Mouse (Mus musculus) C2C12 (cell line): ENCODE results near the gene Bud31. TPM values are rescaled to one million over a fixed set of nuclear protein-coding genes. Genes with fewer than 3 reads are reported as not detected.

ENCODE experiments used
- H3K27me3 ChIP-seq: one replicate; pipeline ENCODE4 v1.6.1; 2011; ENCODE audit not compliant: control insufficient read depth, insufficient read depth, insufficient read length
- H3K36me3 ChIP-seq: one replicate; pipeline ENCODE4 v1.6.1; 2011; ENCODE audit not compliant: control insufficient read depth, insufficient read depth
- H3K4me3 ChIP-seq: one replicate; pipeline ENCODE4 v1.5.1; 2011; ENCODE audit warnings: mild to moderate bottlenecking, control low read depth; ENCODE audit not compliant: poor library complexity, insufficient read depth, severe bottlenecking
- H3K79me2 ChIP-seq: one replicate; pipeline ENCODE4 v1.6.1; 2011; ENCODE audit not compliant: control insufficient read depth, insufficient read depth
- H3K79me3 ChIP-seq: one replicate; pipeline ENCODE4 v1.6.1; 2011; ENCODE audit warnings: low read depth, control low read depth
- H3ac ChIP-seq: one replicate; pipeline ENCODE3; 2011; ENCODE audit warnings: low read depth; ENCODE audit not compliant: control insufficient read depth, insufficient read length
- CEBPB ChIP-seq: IDR thresholded peaks from one replicate; pipeline ENCODE4 v1.6.1; 2011; ENCODE audit warnings: low read depth, mild to moderate bottlenecking, control low read depth, moderate library complexity
- CTCF ChIP-seq: IDR thresholded peaks from one replicate; pipeline ENCODE4 v1.5.1; 2011; ENCODE audit not compliant: control insufficient read depth, insufficient read depth, insufficient read length
- FOSL1 ChIP-seq: IDR thresholded peaks from one replicate; pipeline ENCODE4 v1.8.0; 2011; ENCODE audit warnings: mild to moderate bottlenecking, low read length; ENCODE audit not compliant: poor library complexity, insufficient read depth, severe bottlenecking
- MAX ChIP-seq: IDR thresholded peaks from one replicate; pipeline ENCODE4 v1.6.1; 2011; ENCODE audit warnings: mild to moderate bottlenecking, control low read depth
- MYOD1 ChIP-seq: IDR thresholded peaks from one replicate; pipeline ENCODE4 v1.6.1; 2011; ENCODE audit warnings: low read depth; ENCODE audit not compliant: control insufficient read depth, insufficient read length
- MYOG ChIP-seq: IDR thresholded peaks from one replicate; pipeline ENCODE4 v1.6.1; 2011; ENCODE audit not compliant: control insufficient read depth, insufficient read length; ENCODE audit errors: extremely low read depth
- USF1 ChIP-seq: IDR thresholded peaks from one replicate; pipeline ENCODE4 v1.6.1; 2011; ENCODE audit warnings: low read depth, mild to moderate bottlenecking, control low read depth, moderate library complexity
- polyA plus RNA-seq: library from polyadenylated mRNA; unstranded; fragments of >200 nt; fragmentation: generic; extraction: Trizol; gene quantifications from one replicate; pipeline ENCODE4 v1.2.1, GENCODE M21; 2012; ENCODE audit warnings: missing spikeins

The Bud31 gene
- polyA plus RNA-seq, 1 experiment: 175 TPM

DNA sequence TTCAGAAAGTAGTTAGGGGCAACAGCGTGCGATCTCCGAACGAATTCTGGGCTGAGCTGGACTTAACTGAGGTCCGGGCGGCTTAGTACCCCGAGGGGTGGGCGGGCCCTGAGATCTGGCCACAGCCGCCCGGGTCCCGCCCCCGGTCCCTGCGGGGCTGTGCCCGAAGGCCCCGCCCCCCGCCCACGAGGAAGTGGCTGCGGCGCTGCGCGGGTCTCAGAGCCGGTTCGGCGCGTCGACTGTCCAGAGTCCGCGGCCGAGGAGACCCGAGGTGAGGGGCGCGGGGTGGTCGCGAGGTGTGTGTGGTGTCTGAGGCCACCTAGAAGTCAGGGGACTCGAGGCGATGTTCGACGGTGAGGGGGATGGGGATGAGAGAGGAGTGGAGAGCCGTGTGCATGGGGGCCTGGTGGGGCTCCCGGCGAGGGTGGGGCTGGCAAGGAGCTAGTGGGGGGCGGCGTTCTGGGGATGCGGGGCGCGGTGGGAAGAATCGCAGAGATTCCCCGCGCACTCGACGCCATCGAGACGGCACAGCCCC, 26.0 kb upstream of the Bud31 start, which contains the start of gene Arpc1b:
TSS of gene Arpc1b (plus strand) at position 145 of the 535 bp plus-strand sequence.
- Histone ChIP-seq H3K4me3 (peak within 1 kb of the TSS; percentile 63), H3K79me3 (peaks cover 41% of the 10 kb centered on the region), H3K27me3 (no peaks in the 10 kb centered on the region), H3ac (peak within 1 kb of the TSS; percentile 92), H3K79me2 (peaks cover 52% of the 10 kb centered on the region), H3K36me3 (peaks cover 29% of the 10 kb centered on the region)
- TF ChIP-seq FOSL1 (no peak), MYOG (no peak), MAX (no peak), USF1 (no peak), CEBPB (no peak), MYOD1 (no peak), CTCF (no peak)

DNA sequence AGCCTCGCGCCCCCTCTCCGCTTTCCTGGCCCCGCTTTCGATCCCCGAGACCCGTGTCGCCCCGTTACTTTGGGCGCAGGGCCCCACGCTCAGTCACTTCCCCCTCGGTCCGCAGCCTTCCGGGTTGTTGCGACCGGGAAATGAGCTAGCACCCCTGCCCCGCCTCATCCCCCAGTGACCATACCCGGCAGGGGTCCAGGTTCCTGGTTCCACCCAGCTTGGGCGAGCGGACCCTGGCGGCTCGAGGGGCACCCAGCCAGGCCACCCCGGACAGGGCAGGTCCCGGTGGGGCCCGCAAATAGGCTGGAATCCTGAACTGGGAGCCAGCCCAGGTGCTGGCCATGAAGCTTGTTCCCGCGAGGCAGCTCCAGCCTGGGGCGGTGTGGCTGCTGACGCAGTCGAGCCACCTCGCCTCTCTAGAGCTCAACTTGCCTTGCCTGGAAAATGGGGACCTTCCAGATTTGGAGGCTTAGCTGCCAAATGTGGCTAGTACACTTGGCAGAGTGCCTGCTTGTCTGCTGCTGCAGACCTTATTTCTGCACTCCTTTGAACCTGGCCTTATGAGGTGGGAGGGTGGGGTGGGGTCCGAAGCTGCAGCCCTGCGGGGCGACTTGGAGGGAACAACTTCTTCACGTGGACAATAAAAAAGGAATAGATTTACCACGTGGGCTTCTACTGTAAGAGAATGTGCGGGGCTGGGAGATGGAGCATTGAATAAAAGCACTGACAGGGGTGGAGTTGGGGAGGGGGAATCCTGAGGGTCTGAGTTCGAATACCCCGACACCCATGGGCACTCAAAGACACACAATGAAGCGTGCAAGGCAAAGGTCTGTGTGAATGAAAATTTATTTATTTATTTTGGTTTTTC, 25.3 kb upstream of the Bud31 start:
- Histone ChIP-seq H3K79me3 (peaks cover 48% of the 10 kb centered on the region), H3K27me3 (no peaks in the 10 kb centered on the region), H3K4me3 (peak overlapping the region; percentile 63), H3ac (peak overlapping the region; percentile 92), H3K36me3 (peaks cover 28% of the 10 kb centered on the region), H3K79me2 (peaks cover 59% of the 10 kb centered on the region)
- TF ChIP-seq CTCF (no peak), MAX (no peak), FOSL1 (no peak), MYOD1 (no peak), MYOG (no peak)

DNA sequence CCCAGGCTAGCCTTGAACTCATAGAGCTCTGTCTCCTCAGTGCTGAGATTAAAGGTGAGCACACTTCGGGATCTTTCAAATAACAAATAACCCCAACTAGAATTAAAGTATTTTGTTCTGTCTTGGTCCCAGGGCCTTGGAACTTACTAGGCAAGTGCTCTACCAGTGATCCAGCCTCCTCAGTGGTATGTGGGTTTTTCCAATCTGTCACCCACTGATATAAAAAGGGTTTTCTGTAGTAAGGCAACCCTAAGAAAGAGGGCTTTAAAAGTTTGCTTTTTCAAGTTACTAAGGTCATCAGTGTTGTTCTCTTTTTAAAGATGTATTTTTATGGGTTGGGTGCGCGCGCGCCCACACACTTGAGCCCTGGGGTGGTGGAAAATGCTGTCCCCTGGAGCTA, 24.4 kb upstream of the Bud31 start:
- Histone ChIP-seq H3K4me3 (peak overlapping the region; percentile 63), H3K27me3 (no peaks in the 10 kb centered on the region), H3K79me2 (peaks cover 68% of the 10 kb centered on the region), H3K36me3 (peaks cover 30% of the 10 kb centered on the region), H3K79me3 (peaks cover 57% of the 10 kb centered on the region), H3ac (no peak overlapping the region)
- TF ChIP-seq FOSL1 (no peak), CTCF (no peak), MAX (no peak), MYOD1 (no peak), CEBPB (no peak), MYOG (no peak), USF1 (no peak)

DNA sequence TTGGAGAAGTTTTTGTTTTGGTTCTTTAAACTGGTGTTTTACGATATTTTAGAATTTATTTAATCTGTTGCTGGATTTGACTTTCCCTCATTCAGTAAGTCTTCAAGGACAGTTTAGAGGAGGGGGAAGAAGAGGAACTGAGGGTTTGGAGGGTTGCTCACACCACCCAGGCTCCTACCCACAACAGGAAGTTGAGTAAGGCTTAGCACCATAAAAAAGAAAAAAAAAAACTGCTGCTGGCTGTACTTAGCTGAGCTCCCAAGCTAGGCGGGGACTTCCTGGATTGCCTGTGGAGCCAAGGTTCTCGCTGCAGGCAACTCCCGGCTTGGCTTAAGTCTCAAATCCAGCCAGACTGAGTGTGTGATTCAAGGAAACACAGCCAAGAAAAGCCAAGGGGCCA, 23.8 kb upstream of the Bud31 start:
- no peaks in the 10 kb centered on the region for H3K27me3 ChIP-seq
- peaks cover 61% of the 10 kb centered on the region for H3K79me3 ChIP-seq
- H3K79me2 ChIP-seq: peaks cover 74% of the 10 kb centered on the region
- TF ChIP-seq CEBPB (peak; percentile 48), MYOD1 (no peak)
- no peak overlapping the region for H3K4me3 ChIP-seq
- no peak overlapping the region for H3ac ChIP-seq
- peaks cover 32% of the 10 kb centered on the region for H3K36me3 ChIP-seq

DNA sequence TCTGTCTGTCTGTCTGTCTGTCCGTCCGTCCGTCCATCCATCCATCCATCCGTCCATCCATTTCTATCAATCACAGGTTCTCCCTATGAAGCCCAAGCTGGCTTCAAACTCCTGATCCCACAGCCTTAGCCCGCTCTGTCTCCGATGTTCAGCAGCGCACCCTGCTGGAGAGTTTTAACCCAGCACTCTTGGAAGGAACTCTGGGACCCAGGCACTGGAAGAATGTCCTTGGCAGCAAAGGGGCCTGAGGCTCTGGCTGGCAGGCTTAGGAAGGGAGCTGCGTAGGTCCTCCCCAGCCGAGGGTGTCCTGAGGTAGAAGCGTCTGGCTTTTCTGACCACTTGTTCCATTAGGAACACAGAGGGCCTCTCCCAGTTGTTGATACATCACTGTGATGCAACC, 23.2 kb upstream of the Bud31 start:
- Histone ChIP-seq H3ac (no peak overlapping the region), H3K79me3 (peaks cover 66% of the 10 kb centered on the region), H3K4me3 (no peak overlapping the region), H3K27me3 (no peaks in the 10 kb centered on the region), H3K79me2 (peaks cover 80% of the 10 kb centered on the region), H3K36me3 (peaks cover 37% of the 10 kb centered on the region)
- TF ChIP-seq CEBPB: no peak
- TF ChIP-seq CTCF: peak; percentile 27

DNA sequence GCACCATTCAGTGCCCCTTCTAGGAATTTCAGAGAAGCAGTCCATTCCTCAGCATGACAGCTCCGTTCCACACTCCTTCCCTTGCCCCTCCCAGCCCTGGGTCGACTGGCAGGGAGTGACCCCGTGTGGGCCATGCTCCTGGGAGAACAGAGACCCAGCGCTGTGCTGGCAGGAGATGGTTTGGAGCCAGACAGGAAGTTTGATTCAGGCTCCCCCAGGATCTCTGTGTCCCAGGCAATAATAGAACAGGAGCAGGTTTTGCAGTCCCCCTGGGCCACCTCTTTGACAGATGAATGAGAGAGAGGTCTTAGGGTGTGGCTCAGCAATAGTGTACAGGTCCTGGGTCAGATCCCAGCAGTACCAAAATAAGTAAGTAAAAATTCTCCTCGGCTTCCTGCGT, 22.2 kb upstream of the Bud31 start:
- TF ChIP-seq MAX (no peak), MYOG (no peak), FOSL1 (no peak), MYOD1 (no peak), CEBPB (no peak), USF1 (no peak), CTCF (no peak)
- peaks cover 88% of the 10 kb centered on the region for H3K79me2 ChIP-seq
- no peak overlapping the region for H3ac ChIP-seq
- no peak overlapping the region for H3K4me3 ChIP-seq
- no peaks in the 10 kb centered on the region for H3K27me3 ChIP-seq
- peaks cover 47% of the 10 kb centered on the region for H3K36me3 ChIP-seq
- H3K79me3 ChIP-seq: peaks cover 66% of the 10 kb centered on the region
